Mouse (Mus musculus) layer of hippocampus, adult 2 months (tissue): ENCODE results near the gene Smim26. TPM values are rescaled to one million over a fixed set of nuclear protein-coding genes. Genes with fewer than 3 reads are reported as not detected.

Experiments
- DNase-seq, 2 experiments: peaks; one replicate each; pipeline ENCODE4 v3.0.0; 2022; ENCODE audit warnings: low spot score in 2 of 2
- H3K27ac ChIP-seq: fragments of 200-600 bp; 2 replicates; pipeline ENCODE4 v1.8.1; 2022
- H3K4me3 ChIP-seq: fragments of 200-600 bp; 2 replicates; pipeline ENCODE4 v1.8.1; 2022; ENCODE audit warnings: mild to moderate bottlenecking
- CTCF ChIP-seq: fragments of 200-600 bp; conservative IDR thresholded peaks from 2 replicates; pipeline ENCODE4 v1.8.1; 2022; ENCODE audit warnings: antibody characterized with exemption, mild to moderate bottlenecking, moderate library complexity
- total RNA-seq, 2 experiments: library from RNA; stranded (reverse); gene quantifications; 2 replicates each; pipeline ENCODE4 v1.2.3; 2021

The Smim26 gene
- total RNA-seq, 2 experiments from 2014 or later = 57.2 to 62.7 TPM

- Histone ChIP-seq H3K27ac (peak within 1 kb of the TSS; percentile 99), H3K4me3 (peak within 1 kb of the TSS; percentile 83)
- peak; percentile 96 for TF ChIP-seq CTCF
- peak; percentile 81 to 84 for DNase-seq
These were observed 6.2 kb downstream of the Smim26 start, which contains the start of gene Dtd1 for GRCm38 (mm10) chr2:144599831-144600687. Gene Dtd1 (plus strand): TSS chr2:144599897.

DNA sequence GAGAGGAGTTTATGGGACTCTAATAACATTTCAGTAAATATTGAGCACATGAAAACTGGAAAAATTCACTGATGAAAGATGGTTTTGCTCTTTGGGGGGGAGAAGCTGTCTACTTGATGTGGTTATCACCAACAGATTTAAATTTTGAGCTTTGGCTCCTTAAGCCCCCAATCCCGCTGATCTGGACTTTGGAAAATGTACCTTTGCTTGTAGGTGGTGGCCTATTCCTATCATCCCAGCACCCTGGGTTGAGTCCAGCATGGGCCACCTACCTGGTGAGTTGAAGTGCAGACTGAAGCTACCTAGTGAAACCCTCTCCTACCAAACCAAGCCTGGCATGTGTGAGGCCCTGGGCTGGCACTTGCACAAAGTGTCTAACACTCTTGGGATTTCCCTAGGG, 7.7 kb downstream of the Smim26 start:
- no peak overlapping the region for H3K4me3 ChIP-seq
- no peak for TF ChIP-seq CTCF
- no peak for DNase-seq
- peak overlapping the region; percentile 99 for H3K27ac ChIP-seq

DNA sequence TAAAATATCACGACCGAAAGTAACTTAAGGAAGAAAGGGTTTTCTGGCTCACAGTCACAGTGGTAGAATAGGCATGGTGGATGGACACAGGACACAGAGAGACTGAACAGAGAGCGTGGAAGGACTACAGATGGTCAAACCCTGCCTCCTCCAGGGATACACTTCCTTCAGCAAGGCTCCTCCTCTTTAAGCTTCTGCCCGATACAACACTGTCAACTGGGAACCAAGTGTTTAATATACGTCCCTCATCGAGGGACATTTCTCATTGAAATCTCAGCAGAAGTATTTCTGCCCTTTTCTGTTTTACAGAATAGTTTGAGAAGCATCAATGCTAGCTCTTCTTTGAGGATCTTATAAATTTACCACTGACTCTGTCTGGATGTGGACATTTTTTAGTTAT, 20.1 kb downstream of the Smim26 start:
- H3K27ac ChIP-seq = no peak overlapping the region
- no peak for DNase-seq
- H3K4me3 ChIP-seq = no peak overlapping the region
- no peak for TF ChIP-seq CTCF

- H3K4me3 ChIP-seq = no peak overlapping the region
- TF ChIP-seq CTCF = no peak
These were observed 23.4 kb downstream of the Smim26 start for GRCm38 (mm10) chr2:144617074-144617874.

DNA sequence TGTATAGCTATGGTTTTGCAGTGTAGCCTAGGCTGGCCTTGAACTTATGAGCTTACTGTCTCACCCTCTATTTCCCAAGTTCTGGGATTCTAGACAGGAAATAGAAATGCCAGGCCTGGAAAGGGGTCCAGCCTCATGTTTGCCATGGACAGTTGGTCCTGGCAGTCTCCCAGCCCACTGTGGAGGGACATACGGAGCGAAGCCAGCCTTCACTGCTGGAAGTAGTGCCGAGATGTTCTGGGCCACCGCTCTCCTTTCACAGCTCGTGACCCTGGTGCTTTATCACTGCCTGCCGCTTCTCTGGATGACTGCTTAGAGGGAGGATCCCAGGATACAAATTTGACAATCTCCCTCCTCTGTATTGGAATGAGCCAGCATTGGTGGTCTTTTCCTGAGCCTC, 27.6 kb downstream of the Smim26 start:
- DNase-seq = no peak
- no peak for TF ChIP-seq CTCF
- Histone ChIP-seq H3K27ac (no peak overlapping the region), H3K4me3 (no peak overlapping the region)

More at GRCm38 (mm10) chr2:144617074-144617874, 23.4 kb downstream of the Smim26 start:
- DNase-seq = no peak
- no peak overlapping the region for H3K27ac ChIP-seq

- TF ChIP-seq CTCF = no peak
- Histone ChIP-seq H3K4me3 (no peak overlapping the region), H3K27ac (peak overlapping the region; percentile 46; the same call in 1 of the 2 replicates)
- DNase-seq = no peak
These were observed 39.7 kb downstream of the Smim26 start for GRCm38 (mm10) chr2:144633551-144633950.

DNA sequence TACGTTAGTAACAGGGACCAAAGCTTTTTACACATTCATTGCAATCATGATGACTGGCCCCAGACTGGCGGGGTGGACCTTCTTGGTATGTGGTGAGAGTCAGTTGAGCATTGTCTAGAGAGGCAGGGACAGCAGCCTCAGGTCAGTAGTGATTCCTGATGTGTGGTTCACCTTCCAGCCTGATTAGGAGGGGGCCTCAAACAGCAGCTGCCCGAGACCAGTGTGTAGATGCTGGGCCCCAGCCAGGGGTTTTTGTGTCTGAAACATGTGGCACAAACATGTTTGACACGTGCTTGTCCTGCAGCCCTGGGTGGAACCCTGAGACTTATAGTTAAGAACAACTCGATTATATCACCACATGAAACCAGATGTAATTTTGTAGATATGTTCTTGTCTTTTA, 40.4 kb downstream of the Smim26 start:
- no peak overlapping the region for H3K4me3 ChIP-seq
- TF ChIP-seq CTCF = no peak
- H3K27ac ChIP-seq = peak overlapping the region; percentile 46
- DNase-seq = no peak

DNA sequence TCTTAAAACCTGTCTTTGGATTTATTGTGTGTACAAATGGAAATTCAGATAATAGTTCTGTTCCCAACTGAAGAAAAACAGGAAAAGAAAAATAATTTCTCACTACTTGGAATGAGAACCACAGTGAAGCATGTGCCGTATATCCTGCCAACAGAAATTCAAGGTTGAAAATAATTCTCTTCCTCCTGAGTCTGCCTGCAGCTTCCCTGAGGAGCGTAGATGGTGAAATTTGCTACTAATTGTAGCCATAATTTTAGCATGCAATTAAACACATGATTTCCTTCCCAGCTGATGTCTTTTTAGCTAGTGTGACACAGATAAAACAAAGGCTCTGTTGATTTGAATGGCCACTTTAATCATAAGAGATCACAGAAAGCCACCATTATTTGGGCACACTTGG, 40.9 kb downstream of the Smim26 start:
- DNase-seq = no peak
- no peak for TF ChIP-seq CTCF
- peak overlapping the region; percentile 46 for H3K27ac ChIP-seq
- H3K4me3 ChIP-seq = no peak overlapping the region

- peak; percentile 100 for TF ChIP-seq CTCF
- no peak overlapping the region for H3K27ac ChIP-seq
- peak; percentile 36 to 68 for DNase-seq
- no peak overlapping the region for H3K4me3 ChIP-seq
These were observed 41.9 kb downstream of the Smim26 start for GRCm38 (mm10) chr2:144635644-144636320.

DNA sequence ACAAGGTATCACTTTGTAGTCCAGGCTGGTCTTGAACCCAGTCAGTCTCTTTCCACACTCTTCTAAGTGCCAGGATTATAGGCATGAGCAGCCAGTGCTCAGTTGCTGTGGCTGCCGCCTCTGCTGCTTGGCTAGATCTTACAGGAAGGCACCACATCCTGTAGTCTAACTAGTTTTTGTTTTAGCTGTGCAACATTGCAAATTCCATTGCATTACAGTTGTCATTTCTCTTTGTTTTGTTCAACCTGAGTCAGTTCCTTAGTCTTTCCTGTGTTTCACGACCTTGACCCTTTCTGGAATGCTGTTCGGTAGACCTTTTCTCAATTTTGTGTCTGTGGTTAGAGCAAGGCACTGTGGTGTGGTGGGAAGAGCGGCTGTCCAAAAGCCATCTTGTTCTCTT, 43.4 kb downstream of the Smim26 start:
- no peak for TF ChIP-seq CTCF
- H3K27ac ChIP-seq = no peak overlapping the region

DNA sequence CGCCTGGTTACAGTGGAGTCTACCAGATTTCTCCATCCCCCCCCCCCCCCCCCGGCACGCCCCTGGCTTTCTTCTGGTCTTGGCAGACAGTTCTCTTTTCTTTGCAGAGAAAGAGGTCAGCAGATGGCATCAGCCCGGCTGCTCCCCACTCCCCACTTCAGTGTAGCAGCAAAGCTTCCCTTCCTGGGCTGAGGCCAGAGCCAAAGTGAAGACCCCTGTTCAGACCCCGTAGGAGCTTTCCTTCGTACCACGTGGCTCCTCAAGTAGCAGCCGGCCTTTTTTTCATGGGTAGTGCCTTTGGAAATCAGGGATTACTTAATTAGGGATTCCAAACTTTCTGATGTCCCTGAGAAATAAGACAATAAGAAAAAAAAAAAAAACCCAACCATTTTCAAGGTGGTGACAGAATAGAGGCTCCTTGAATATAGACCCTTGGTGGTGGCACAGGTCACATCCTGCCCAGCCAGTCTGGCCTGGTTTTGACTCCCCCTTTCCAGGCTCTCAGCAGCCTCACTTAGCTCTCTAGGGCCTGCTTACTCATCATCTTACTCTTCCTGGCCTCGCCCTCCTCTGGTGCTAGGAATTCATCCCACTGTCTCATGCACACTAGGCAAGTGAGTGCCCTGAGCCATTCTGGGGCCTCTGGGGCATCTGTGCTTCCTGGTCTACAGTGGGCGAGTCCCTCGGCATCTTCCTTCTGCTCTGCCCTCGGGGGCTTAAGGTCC, 44.0 kb downstream of the Smim26 start:
- TF ChIP-seq CTCF = no peak
- no peak overlapping the region; the same call in 1 of the 2 replicates for H3K27ac ChIP-seq
- no peak for DNase-seq
- H3K4me3 ChIP-seq = no peak overlapping the region

More for the DNA sequence above, 43.4 kb downstream of the Smim26 start:
- no peak for DNase-seq
- no peak overlapping the region for H3K4me3 ChIP-seq

- TF ChIP-seq CTCF = peak; percentile 68
- no peak for DNase-seq
- Histone ChIP-seq H3K27ac (no peak overlapping the region), H3K4me3 (no peak overlapping the region)
These were observed 44.9 kb downstream of the Smim26 start for GRCm38 (mm10) chr2:144638719-144639118.
